Mouse (Mus musculus) megakaryocyte, embryonic 14.5 days (primary cell): ENCODE results near the gene Sucnr1. TPM values are rescaled to one million over a fixed set of nuclear protein-coding genes. Genes with fewer than 3 reads are reported as not detected.

ENCODE experiments used
- H3K27me3 ChIP-seq: replicated peaks from 2 replicates; pipeline ENCODE3; 2012; ENCODE audit warnings: inconsistent platforms
- H3K36me3 ChIP-seq: replicated peaks from 2 replicates; pipeline ENCODE3; 2012; ENCODE audit warnings: low read length, inconsistent platforms, mixed read lengths
- H3K4me1 ChIP-seq: 2 replicates; pipeline ENCODE4 v1.6.1; 2012; ENCODE audit warnings: inconsistent platforms
- H3K4me3 ChIP-seq: replicated peaks from 2 replicates; pipeline ENCODE3; 2012; ENCODE audit warnings: moderate library complexity, mild to moderate bottlenecking, inconsistent platforms
- H3K9me3 ChIP-seq: 2 replicates; pipeline ENCODE4 v1.6.1; 2012; ENCODE audit warnings: inconsistent platforms
- FLI1 ChIP-seq: IDR thresholded peaks from 2 replicates; pipeline ENCODE4 v1.6.1; 2012; ENCODE audit warnings: low read length, inconsistent platforms, mixed read lengths
- GATA1 ChIP-seq: IDR thresholded peaks from 3 replicates; pipeline ENCODE4 v1.6.1; 2012; ENCODE audit warnings: mixed read lengths, low read length, inconsistent platforms, borderline replicate concordance
- polyA plus RNA-seq: library from polyadenylated mRNA; stranded (reverse); fragments of >175 nt; gene quantifications from 2 replicates; pipeline ENCODE4 v1.2.3, GENCODE M21; 2012; ENCODE audit warnings: low replicate concordance; ENCODE audit not compliant: insufficient read depth

Sucnr1 gene
- polyA plus RNA-seq, 1 experiment: not detected

GRCm38 (mm10) chr3:60111135-60111710 lies 29.6 kb downstream of the Sucnr1 start:
- H3K4me3 ChIP-seq: no peak overlapping the region
- 0 out of 2 replicates have a peak, but pooled peaks cover 4% of the 10 kb centered on the region for H3K4me1 ChIP-seq
- no peaks in the 10 kb centered on the region for H3K9me3 ChIP-seq
- TF ChIP-seq GATA1: no peak
- no peak for TF ChIP-seq FLI1
- H3K27me3 ChIP-seq: no peaks in the 10 kb centered on the region
- no peaks in the 10 kb centered on the region for H3K36me3 ChIP-seq

GRCm38 (mm10) chr3:60111889-60112646 lies 30.4 kb downstream of the Sucnr1 start:
- TF ChIP-seq GATA1 (no peak), FLI1 (no peak)

GRCm38 (mm10) chr3:60114571-60114970 lies 32.9 kb downstream of the Sucnr1 start:
- Histone ChIP-seq H3K36me3 (no peaks in the 10 kb centered on the region), H3K4me1 (0 out of 2 replicates have a peak, but pooled peaks cover 4% of the 10 kb centered on the region), H3K4me3 (no peak overlapping the region), H3K27me3 (peaks cover 2% of the 10 kb centered on the region), H3K9me3 (no peaks in the 10 kb centered on the region)
- TF ChIP-seq GATA1: no peak
- TF ChIP-seq FLI1: no peak

More at GRCm38 (mm10) chr3:60111889-60112646, 30.4 kb downstream of the Sucnr1 start:
- Histone ChIP-seq H3K9me3 (no peaks in the 10 kb centered on the region), H3K4me1 (0 out of 2 replicates have a peak, but pooled peaks cover 4% of the 10 kb centered on the region), H3K36me3 (no peaks in the 10 kb centered on the region), H3K27me3 (peaks cover 2% of the 10 kb centered on the region), H3K4me3 (no peak overlapping the region)

DNA sequence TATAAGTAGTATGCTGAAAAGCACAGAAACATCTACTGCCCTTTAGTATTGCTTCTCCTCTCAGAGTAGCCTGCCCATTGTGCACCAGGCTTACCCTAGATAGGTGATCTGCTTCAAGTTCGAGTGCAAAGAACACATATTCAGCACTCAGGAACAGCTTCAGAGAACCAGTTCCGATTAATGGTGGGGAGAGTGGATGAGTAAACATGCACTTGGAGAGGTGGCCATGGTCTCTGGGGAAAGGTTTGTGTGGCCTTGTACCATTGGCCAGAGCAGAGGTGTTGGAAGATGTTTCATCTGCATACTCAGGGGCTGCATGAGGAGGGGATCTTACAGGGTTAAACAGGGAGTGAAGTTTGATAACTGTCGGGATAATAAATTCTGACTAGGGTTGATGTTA lies 39.8 kb downstream of the Sucnr1 start:
- no peak overlapping the region for H3K4me3 ChIP-seq
- TF ChIP-seq FLI1 (no peak), GATA1 (no peak)
- no peaks in the 10 kb centered on the region for H3K9me3 ChIP-seq
- H3K36me3 ChIP-seq: no peaks in the 10 kb centered on the region
- H3K27me3 ChIP-seq: peaks cover 2% of the 10 kb centered on the region
- H3K4me1 ChIP-seq: 0 out of 2 replicates have a peak, but pooled peaks cover 3% of the 10 kb centered on the region

DNA sequence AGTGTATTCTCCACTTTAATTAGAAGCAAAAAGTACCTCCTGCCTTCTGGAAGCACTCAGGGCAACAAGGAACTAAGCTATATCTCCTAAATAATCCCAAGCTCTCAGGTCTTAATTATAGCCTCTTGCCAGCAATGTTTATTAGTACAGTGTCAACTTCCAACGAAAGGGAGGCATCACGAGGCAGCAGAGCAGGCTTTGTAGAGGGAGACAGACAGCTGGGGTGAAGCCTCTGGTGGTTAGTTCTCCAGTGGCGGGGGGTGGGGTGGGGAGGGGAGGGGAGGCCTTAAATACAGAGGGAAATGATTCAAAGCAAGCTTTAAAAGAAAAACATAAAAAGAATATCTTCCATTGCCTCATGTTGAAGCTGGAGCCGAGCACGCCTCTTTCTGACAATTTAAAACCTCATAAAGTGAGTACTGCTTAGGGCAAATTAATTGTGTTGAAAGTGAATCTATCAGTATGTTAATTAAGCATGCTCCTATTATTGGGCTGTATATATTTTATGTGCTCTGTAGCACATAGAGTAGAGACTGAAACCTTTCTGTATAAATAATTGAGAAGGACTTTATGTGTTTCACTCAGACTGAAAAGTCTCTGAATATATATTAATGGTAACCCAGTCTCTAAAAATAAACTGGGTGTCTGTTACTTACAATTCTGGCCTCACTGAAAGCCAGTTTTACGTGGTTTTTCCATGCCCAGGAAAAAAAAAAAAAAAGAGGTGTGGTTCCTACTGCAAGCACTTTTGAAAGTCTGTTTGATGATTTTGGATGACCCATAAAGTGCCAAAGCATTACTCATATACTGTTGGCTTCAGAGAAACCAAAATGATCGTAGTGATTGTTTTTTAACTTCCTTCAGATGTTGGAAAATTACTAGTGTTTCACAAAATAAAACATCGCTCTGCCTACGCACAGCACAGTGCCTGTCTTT lies 42.5 kb downstream of the Sucnr1 start:
- peaks cover 6% of the 10 kb centered on the region; the same call in 1 of the 2 replicates for H3K4me1 ChIP-seq

GRCm38 (mm10) chr3:60126564-60126963 lies 44.9 kb downstream of the Sucnr1 start:
- no peaks in the 10 kb centered on the region for H3K9me3 ChIP-seq
- no peaks in the 10 kb centered on the region for H3K36me3 ChIP-seq
- TF ChIP-seq FLI1 (no peak), GATA1 (no peak)
- no peaks in the 10 kb centered on the region for H3K27me3 ChIP-seq
- H3K4me1 ChIP-seq: peaks cover 7% of the 10 kb centered on the region; the same call in 1 of the 2 replicates
- no peak overlapping the region for H3K4me3 ChIP-seq

More for the DNA sequence above, 42.5 kb downstream of the Sucnr1 start:
- H3K9me3 ChIP-seq: no peaks in the 10 kb centered on the region
- no peaks in the 10 kb centered on the region for H3K27me3 ChIP-seq
- no peak for TF ChIP-seq GATA1
- TF ChIP-seq FLI1: no peak
- no peak overlapping the region for H3K4me3 ChIP-seq
- H3K36me3 ChIP-seq: no peaks in the 10 kb centered on the region

DNA sequence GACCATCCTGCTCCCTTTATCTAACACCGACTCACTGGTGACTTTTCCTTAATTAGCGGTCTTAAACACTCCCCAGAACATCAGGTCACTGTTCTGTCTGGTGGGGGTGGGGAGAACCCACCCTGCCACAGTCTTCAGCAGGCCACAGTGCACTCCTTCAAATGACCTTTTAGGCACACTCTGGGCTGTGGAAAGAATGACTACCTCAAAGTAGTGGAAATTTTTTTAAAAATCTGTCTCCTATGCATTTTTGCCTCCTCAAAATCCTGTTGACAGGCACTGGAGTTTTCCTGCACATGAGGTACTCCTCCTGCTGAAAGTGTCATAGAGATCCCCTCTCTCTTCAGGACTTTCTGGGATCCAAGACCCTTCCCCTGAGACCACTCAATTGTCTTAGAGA lies 46.6 kb downstream of the Sucnr1 start:
- no peaks in the 10 kb centered on the region for H3K27me3 ChIP-seq

DNA sequence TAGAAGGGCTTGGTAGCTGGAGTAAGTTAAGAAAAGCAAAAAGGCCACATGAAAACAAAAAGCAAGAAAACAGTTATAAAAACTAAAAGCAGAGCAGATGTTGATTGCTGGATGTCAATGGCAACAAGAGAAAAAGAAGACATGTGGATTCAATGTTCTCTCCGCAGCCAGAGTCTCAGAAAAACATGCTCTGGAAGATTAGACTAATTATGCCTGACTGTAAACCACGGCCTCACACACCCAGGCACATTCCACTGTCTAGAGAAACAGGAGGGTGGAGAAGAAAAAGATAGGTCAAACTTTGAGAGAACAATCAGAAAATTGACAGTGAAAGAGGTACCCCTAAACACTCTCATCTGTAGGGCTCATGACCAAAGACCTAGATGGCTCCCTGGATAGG lies 54.1 kb downstream of the Sucnr1 start:
- no peak overlapping the region for H3K4me3 ChIP-seq
- peaks cover 11% of the 10 kb centered on the region for H3K4me1 ChIP-seq
- H3K27me3 ChIP-seq: no peaks in the 10 kb centered on the region
- H3K36me3 ChIP-seq: no peaks in the 10 kb centered on the region
- no peaks in the 10 kb centered on the region for H3K9me3 ChIP-seq
- no peak for TF ChIP-seq GATA1

More for the DNA sequence above, 46.6 kb downstream of the Sucnr1 start:
- Histone ChIP-seq H3K36me3 (no peaks in the 10 kb centered on the region), H3K4me1 (peaks cover 7% of the 10 kb centered on the region; the same call in 1 of the 2 replicates), H3K4me3 (no peak overlapping the region), H3K9me3 (no peaks in the 10 kb centered on the region)
- TF ChIP-seq FLI1 (no peak), GATA1 (no peak)

Other genes starting within 250 kb of the Sucnr1 start
- gene Gm8298, start 220.8 kb upstream of the Sucnr1 start, polyA plus RNA-seq: not detected in 2 replicates
- not detected in 2 replicates for gene C130079G13Rik, start 156.7 kb upstream of the Sucnr1 start, polyA plus RNA-seq
- not detected in 2 replicates for gene Aadacl2, start 75.1 kb upstream of the Sucnr1 start, polyA plus RNA-seq
- not detected in 2 replicates for gene Aadac, start 56.2 kb upstream of the Sucnr1 start, polyA plus RNA-seq